Mouse (Mus musculus) spleen, postnatal 4 days (tissue): Measurements from ENCODE around the gene Dnajb8.

Experiments
- DNase-seq, 2 experiments: peaks; one replicate each; pipeline ENCODE4 v3.0.0; 2022; ENCODE audit warnings: low spot score in 2 of 2

The Dnajb8 gene

GRCm38 (mm10) chr6:88229221-88229620 lies 7.2 kb downstream of the Dnajb8 start:
- no peak for DNase-seq

DNA sequence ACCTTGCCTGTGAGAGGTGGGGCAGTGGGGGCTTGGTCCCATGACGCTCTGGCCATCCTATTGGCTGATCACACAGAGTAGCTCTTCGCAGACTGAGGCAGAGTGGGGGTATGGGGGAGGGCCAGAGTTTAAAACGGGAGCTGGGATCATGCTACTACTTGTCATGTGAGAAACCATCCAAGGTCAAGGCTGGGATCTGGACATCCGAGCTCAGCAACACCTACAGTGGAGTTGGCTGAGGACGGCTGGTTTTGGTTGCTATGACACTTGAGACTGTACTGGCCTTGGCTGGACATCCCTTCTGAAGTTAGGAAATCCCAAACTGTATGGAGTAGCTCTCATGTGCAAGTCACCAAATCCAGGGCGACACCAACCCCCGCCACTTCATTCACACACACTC lies 9.8 kb downstream of the Dnajb8 start:
- DNase-seq = no peak

DNA sequence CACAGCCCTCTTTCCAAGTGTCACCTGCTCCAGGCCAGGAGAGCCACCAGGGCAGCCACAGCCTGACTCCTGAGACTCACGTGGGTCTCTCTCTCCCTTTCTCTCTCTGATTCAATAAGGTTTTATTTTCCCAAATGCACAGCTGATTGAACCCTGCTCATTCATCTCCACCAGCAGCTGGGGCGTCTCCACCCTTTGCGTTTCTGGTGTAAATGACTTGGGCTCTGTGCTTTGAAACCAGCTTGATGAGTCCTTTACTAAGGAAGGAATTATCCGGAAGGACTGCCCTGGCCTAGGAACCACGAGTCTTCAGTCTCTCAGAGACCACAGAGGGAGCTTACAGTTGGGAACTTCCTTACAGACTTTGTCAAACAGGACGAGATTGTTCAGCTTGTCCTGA lies 10.2 kb downstream of the Dnajb8 start:
- DNase-seq = no peak

GRCm38 (mm10) chr6:88233996-88234395 lies 11.9 kb downstream of the Dnajb8 start:
- no peak for DNase-seq

- DNase-seq = no peak
Measured at GRCm38 (mm10) chr6:88235461-88235860, 13.4 kb downstream of the Dnajb8 start.

- DNase-seq = no peak
Measured at GRCm38 (mm10) chr6:88235983-88236382, 13.9 kb downstream of the Dnajb8 start.

GRCm38 (mm10) chr6:88236513-88236912 lies 14.4 kb downstream of the Dnajb8 start:
- DNase-seq = no peak

- peak; percentile 43 to 73 for DNase-seq
Measured at GRCm38 (mm10) chr6:88242604-88243003, 20.5 kb downstream of the Dnajb8 start.

DNA sequence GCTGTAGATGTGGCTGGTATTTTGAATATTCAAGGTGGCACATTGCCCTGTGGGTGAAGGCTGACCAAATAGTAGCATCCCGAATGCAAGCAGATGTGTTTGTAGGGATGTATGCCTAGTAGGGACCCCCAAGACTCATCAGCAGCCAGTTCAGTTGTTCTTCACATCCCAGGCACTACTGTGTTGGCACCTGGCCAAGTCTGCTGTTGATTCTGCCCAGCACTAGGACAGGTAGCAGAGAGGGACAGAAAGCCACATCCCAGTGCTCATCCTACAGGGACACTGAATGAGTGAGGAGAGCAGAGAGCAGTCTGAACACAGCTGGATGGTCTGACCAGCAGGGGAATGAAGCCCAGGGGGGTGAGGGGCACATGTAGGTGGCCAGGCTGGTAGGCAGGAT lies 27.2 kb downstream of the Dnajb8 start:
- DNase-seq = no peak

- DNase-seq = no peak
Measured at GRCm38 (mm10) chr6:88251396-88251795, 29.3 kb downstream of the Dnajb8 start.

GRCm38 (mm10) chr6:88251798-88252478 lies 29.9 kb downstream of the Dnajb8 start:
- DNase-seq = peak in 1 of 2 experiments; percentile 28

- DNase-seq = no peak
Measured at GRCm38 (mm10) chr6:88254082-88254481, 32.0 kb downstream of the Dnajb8 start.

DNA sequence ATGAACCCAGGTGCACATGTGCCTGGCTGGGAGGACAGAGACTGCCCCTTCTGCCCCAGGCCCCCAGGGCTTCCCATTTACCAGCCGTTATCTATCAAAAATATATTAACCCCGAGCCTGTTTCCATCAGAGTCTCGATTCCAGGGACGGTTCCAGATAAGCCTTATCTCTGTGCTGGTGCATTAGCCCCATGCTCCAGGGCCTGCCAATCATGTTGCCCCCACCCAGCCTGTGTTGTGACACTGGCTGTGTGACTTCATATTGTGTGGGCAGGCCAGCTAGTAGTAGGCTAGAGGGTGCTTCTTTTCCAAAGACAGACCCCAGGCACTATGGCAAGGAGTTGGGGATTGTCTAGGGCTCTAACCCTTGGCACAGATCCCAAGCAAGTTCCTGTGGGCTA lies 33.4 kb downstream of the Dnajb8 start:
- no peak for DNase-seq

DNA sequence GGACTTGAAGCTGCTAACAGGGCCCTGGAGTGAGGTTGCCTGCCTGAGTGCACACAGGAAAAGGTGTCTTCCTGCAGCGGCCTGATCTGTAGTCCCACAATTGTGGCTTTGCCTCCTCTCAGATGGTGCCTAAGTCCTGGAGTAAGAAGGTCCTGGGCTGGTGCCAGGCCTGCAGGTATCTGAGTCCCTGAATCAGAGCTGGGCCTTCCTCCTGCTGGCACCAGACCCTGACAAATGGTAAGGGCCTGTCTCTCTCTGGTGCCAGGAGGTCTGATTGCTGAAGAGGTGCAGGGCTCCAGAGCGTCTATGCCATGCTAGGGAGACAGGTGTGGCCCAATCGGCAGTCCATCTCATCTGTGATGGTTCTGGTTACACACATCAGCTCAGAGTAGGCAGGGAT lies 37.6 kb downstream of the Dnajb8 start:
- DNase-seq = no peak

DNA sequence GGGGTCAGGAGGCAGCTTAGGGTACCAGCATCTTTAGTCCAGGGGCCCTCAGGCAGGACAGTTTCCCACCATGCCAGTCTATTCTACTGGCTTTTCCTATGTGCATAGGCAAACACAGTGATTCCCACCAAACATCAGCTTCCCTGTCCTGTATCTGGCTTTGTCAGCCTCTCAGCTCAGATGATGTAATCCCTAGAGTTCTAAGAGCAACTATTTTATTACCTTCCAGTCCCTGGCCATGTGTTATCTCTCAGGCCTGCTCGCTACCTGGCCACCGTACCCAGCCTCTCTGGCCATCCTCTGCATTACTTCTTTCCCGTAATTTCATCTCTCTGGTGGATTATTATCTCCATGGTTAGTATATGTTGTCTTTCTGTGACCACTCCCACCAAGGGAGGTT lies 38.6 kb downstream of the Dnajb8 start:
- DNase-seq = no peak

- no peak for DNase-seq
Measured at GRCm38 (mm10) chr6:88262160-88262559, 40.1 kb downstream of the Dnajb8 start.

DNA sequence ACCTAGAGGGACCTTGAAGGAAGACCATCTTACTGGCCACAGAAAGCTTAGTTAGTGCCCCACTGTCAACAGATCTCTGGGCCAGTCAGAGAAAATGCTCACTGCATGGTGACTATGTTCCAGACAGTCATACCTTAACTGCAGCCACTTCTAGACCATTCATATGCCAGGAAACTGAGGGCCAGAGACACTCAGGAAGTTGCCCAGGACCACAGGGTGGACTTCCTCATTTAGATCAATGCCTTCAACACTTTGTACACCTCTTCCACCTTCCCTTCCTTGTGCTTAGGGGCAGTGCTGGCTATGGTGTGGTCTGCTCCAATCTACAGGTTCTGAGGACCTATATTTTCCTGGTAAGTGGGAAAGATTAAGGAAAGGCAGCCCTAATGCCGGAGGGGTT lies 43.3 kb downstream of the Dnajb8 start:
- no peak for DNase-seq

DNA sequence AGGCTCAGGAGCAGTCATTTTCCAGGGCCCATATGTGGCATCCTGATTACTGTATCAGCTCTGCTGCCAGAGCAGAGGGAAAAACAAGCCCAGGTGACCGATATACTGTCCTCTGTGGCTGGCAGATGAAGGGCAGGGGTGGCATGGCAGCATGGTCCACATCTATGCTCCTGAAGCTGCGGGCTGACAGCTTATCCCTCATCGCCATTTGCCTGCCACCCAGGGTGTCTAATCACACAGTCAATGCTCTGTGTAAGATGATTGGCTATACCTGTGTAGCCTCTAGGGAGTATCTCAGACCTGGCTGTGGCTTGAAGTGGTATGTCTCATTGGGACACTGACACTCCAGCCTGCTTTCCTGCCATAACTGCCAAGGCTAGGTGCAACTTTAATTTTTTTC lies 44.0 kb downstream of the Dnajb8 start:
- no peak for DNase-seq

- DNase-seq = no peak
Measured at GRCm38 (mm10) chr6:88267068-88267467, 45.0 kb downstream of the Dnajb8 start.

- DNase-seq = no peak
Measured at GRCm38 (mm10) chr6:88267970-88268369, 45.9 kb downstream of the Dnajb8 start.

- DNase-seq = no peak
Measured at GRCm38 (mm10) chr6:88274623-88275022, 52.6 kb downstream of the Dnajb8 start.

- DNase-seq = no peak
Measured at GRCm38 (mm10) chr6:88276221-88276620, 54.2 kb downstream of the Dnajb8 start.

GRCm38 (mm10) chr6:88277242-88277641 lies 55.2 kb downstream of the Dnajb8 start:
- DNase-seq = no peak

- DNase-seq = no peak
Measured at GRCm38 (mm10) chr6:88278141-88278540, 56.1 kb downstream of the Dnajb8 start.
